Mouse (Mus musculus): ENCODE data around the gene Dazap2. TPM values are rescaled to one million over a fixed set of nuclear protein-coding genes. Genes with fewer than 3 reads are reported as not detected.

Gene Dazap2
- total RNA-seq, 2 experiments from 2014 or later: 116 to 120 TPM

GRCm38 (mm10) chr15:100635851-100636645, 20.9 kb downstream of the Dazap2 start:
- no peak for DNase-seq (ENCODE audit: extremely low spot score in 1 of 2, low spot score in 1 of 2)

GRCm38 (mm10) chr15:100636700-100637501, 21.8 kb downstream of the Dazap2 start, which contains the start of gene Smagp:
Smagp (minus strand) TSS chr15:100636940.
- DNase-seq (ENCODE audit: extremely low spot score in 1 of 2, low spot score in 1 of 2): no peak

GRCm38 (mm10) chr15:100637661-100638060, 22.5 kb downstream of the Dazap2 start:
- DNase-seq (ENCODE audit: extremely low spot score in 1 of 2, low spot score in 1 of 2): no peak

- no peak for DNase-seq (ENCODE audit: extremely low spot score in 1 of 2, low spot score in 1 of 2)
These were observed 25.0 kb downstream of the Dazap2 start for GRCm38 (mm10) chr15:100639972-100640750.

- DNase-seq (ENCODE audit: extremely low spot score in 1 of 2, low spot score in 1 of 2): no peak
These were observed 26.2 kb downstream of the Dazap2 start for GRCm38 (mm10) chr15:100641226-100641810.

- no peak for DNase-seq (ENCODE audit: extremely low spot score in 1 of 2, low spot score in 1 of 2)
These were observed 27.3 kb downstream of the Dazap2 start for GRCm38 (mm10) chr15:100642451-100642850.

GRCm38 (mm10) chr15:100646161-100646560, 31.0 kb downstream of the Dazap2 start:
- DNase-seq (ENCODE audit: extremely low spot score in 1 of 2, low spot score in 1 of 2): no peak

GRCm38 (mm10) chr15:100650111-100650510, 35.0 kb downstream of the Dazap2 start:
- DNase-seq (ENCODE audit: extremely low spot score in 1 of 2, low spot score in 1 of 2): no peak

GRCm38 (mm10) chr15:100651610-100652009, 36.5 kb downstream of the Dazap2 start:
- no peak for DNase-seq (ENCODE audit: extremely low spot score in 1 of 2, low spot score in 1 of 2)

- DNase-seq (ENCODE audit: extremely low spot score in 1 of 2, low spot score in 1 of 2): no peak
These were observed 39.1 kb downstream of the Dazap2 start for GRCm38 (mm10) chr15:100654271-100654670.

- DNase-seq (ENCODE audit: extremely low spot score in 1 of 2, low spot score in 1 of 2): no peak
These were observed 40.1 kb downstream of the Dazap2 start for GRCm38 (mm10) chr15:100655201-100655600.

- no peak for DNase-seq (ENCODE audit: extremely low spot score in 1 of 2, low spot score in 1 of 2)
These were observed 45.2 kb downstream of the Dazap2 start for GRCm38 (mm10) chr15:100660306-100660705.

- DNase-seq (ENCODE audit: extremely low spot score in 1 of 2, low spot score in 1 of 2): no peak
These were observed 45.7 kb downstream of the Dazap2 start for GRCm38 (mm10) chr15:100660805-100661204.

- DNase-seq (ENCODE audit: extremely low spot score in 1 of 2, low spot score in 1 of 2): no peak
These were observed 49.7 kb downstream of the Dazap2 start for GRCm38 (mm10) chr15:100664813-100665274.

- no peak for DNase-seq (ENCODE audit: extremely low spot score in 1 of 2, low spot score in 1 of 2)
These were observed 50.5 kb downstream of the Dazap2 start for GRCm38 (mm10) chr15:100665411-100666218.

GRCm38 (mm10) chr15:100666219-100666696, 51.1 kb downstream of the Dazap2 start:
- DNase-seq (ENCODE audit: extremely low spot score in 1 of 2, low spot score in 1 of 2): no peak

GRCm38 (mm10) chr15:100666851-100667250, 51.7 kb downstream of the Dazap2 start:
- no peak for DNase-seq (ENCODE audit: extremely low spot score in 1 of 2, low spot score in 1 of 2)

GRCm38 (mm10) chr15:100667420-100667819, 52.3 kb downstream of the Dazap2 start:
- no peak for DNase-seq (ENCODE audit: extremely low spot score in 1 of 2, low spot score in 1 of 2)

GRCm38 (mm10) chr15:100667871-100668545, 52.9 kb downstream of the Dazap2 start:
- DNase-seq (ENCODE audit: extremely low spot score in 1 of 2, low spot score in 1 of 2): no peak

All from layer of hippocampus, postnatal 25 days (tissue).